Mouse (Mus musculus): ENCODE measurements at regions not wholly inside any gene's neighbourhood (a gene's known extent, or its start where the extent isn't known, plus 50 kb on each side); places are given as distances from the start of the nearest gene placed in this dataset.

DNA sequence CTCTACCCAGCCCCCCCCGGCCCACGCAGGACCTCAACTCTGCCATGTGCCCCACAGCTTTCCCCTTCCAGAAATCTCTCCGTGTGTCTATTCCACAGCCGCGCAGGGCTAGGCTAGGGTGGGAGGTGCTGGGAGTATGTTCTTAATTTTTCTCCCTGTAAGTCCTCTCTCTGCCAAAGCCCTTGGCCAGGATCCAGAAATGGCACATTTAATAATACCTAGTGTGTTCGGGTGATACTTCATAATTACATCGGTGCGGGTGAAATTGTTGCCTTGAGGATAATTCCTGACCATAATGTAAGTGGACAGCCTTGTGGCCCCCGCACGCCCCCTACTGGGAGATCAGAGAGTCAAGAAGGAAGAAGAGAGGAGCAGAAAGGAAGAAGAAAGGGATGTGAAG is 1093.5 kb downstream of the Mrps31 start:
- DNase-seq = peak; percentile 63 to 67

DNA sequence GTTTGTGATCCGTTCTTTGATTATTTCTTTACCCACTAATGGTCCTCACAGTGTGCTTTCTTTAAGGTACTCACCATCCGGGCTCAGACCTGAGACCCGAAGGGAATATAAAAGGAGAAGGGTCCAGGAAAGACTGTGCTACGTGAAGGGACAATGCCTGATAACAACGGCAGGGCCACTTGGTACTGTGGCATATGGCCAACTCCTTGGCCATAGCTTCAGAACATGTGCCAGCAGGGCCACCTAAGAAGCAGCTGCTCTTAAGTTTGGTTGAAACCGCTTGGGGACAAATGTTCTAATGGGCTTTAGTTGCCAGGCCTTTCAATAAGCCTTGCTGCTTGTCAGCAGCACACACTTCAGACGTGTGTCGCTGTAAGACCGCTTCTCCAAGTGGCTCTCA is 1094.1 kb downstream of the Mrps31 start:
- DNase-seq = peak; percentile 4 to 7

DNA sequence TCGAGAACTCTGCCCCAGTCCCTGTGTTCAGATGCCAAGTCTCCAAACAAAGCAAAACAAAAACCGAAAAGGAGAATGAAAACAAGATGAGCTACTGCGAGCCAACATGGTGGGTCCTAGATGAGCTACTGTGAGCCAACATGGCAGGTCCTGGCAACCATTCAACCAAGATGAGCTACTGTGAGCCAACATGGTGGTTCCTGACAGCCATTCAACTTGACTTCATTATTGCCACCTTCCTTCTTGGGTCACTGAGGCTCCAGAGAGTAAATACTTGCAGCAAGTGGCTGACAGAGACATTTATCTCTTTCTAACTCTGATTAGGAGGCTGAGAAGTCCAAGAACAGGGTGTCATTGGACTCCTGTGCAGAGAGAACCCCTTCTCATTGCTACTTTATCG is 1094.8 kb downstream of the Mrps31 start:
- DNase-seq = no peak

DNA sequence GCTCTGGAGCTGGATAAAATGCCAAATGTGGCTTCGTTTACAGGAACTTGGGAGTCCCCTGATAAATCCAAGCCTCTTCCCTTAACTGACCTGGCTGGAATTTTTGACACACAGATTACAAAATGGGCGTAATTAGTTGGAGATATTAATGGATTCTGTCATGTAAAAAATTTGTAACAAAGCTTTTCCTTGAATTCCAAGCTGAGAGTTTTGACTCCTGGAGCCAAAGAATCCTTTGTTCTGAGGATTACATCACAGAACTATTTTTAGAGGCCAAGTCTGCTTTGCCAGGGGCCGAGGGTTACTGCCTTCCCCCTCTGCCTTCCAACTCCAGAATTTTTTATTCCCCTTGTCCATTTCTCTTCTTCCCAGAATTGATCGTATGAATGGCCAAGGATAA is 1096.5 kb downstream of the Mrps31 start:
- no peak for DNase-seq

DNA sequence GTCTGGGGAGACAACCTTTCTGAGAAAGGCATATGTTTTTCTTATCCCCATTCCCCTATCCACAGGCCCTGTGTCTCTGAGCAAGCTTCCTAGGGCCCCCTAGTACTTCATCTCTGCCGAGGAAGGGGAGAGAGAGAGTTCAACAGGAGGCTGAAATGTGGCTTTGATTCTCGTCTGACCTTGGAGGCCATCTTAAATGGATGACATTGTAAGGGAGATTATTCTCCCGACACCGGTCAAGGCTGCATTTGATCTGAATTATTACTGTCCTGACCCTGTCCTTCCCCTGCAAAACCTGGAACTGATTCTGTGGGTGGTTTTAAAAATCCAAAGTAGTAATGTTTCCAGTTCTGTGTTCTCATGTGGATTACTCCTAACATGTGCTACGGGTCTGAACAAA is 1098.9 kb downstream of the Mrps31 start:
- no peak for DNase-seq

DNA sequence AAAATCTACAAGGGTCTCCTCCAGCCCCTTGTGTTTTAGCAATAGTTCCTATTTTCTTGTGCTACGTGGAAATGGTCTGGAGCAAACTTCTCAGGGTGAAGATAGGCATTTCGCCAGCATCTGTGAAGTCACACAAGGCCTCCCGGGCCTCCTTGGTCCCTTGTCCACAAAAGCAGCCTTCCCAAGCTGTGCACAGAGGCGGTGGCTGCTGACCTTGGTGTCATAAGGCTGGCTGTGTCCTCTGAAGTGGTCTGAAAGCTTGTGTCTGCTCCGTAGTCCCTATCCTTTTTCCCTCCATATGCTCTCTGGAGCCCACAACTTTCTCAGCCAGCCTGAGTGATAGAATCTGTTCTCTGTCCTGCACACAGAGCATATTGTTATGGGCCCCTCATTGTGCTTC is 1099.4 kb downstream of the Mrps31 start:
- DNase-seq = no peak

DNA sequence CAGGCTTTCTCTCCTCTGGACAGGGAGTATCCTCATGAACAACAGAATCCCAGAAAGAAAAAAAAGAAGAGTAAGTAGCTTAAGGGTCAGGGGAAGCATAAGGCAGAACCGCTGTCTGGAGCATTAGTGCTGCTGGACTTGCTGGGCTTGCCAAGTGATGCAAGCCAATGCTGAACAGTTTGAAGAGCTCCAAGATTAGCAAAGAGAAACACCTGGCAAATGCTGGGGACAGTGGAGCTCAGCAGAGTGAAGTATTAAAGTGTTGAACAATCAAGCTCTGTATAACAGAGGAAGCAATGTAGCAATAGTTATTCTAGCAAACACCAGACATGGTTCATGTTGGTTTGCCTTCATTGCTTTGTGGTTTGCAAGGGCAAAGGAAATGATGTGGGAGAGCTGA is 1100.1 kb downstream of the Mrps31 start:
- DNase-seq = no peak

DNA sequence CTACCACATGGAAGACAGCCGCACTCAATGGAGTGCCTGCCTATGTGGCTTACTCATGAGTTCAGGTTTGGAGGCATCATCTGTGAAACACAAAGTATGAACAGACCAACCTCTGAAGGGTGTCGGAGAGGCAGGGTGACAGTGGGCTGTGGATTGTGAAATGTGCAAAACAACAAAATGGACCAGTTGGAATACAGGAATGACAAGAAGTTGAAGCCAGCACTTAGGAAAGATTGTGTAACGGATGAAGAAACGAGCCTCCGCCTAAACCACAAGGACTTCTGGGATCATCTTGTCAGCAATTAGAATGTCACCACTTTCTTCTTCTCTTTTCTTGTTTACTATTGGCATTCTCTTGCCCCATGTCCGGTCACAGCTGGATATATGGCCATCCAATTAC is 1100.6 kb downstream of the Mrps31 start:
- DNase-seq = no peak

DNA sequence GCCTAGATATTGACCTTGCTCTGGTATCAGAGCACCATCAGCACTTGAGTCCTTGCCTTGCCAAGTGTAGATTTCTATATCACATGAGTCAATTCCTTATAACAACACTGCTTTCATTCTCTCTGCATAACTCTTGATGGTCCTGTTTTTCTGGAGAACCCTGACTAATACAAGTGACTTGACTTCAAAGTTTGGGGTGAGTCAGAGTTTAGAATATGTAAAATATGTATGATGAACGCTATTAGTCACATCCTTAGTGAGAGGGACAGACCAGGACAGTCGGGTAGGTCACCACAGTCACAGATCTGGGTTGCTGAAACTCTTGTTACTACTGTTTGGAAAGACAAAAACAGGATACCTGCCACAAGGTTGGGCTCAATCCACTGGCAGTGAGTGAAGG is 1105.3 kb downstream of the Mrps31 start:
- no peak for DNase-seq

DNA sequence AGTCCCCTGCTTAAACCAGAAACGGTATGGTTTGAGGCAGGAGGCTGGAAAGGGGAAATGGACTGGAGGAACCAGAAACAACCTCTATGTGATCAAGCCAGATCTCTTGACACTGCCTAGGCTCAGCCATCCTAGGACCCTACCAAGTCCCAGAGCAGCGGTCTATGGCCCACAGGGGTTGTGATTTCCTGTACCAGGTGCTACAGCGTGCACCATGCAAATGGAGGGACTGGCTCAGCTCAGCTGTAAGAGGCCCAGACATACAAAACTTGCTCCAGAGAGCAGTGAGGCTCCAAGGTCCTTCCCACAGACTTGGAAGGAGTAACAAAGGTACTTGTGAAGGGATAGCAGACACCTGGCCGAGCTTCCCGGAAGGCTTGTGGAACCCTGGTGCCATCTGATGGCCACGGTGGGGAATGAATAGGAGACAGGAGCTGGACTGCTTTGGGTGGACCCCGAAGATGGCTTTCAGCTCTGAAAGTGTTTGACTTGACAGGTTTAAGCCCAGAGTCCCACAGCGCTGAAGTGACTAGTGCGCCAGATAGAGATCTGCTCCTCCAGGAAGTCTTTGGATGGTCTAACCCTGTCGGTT is 1120.5 kb downstream of the Mrps31 start:
- DNase-seq = peak; percentile 8 to 21

DNA sequence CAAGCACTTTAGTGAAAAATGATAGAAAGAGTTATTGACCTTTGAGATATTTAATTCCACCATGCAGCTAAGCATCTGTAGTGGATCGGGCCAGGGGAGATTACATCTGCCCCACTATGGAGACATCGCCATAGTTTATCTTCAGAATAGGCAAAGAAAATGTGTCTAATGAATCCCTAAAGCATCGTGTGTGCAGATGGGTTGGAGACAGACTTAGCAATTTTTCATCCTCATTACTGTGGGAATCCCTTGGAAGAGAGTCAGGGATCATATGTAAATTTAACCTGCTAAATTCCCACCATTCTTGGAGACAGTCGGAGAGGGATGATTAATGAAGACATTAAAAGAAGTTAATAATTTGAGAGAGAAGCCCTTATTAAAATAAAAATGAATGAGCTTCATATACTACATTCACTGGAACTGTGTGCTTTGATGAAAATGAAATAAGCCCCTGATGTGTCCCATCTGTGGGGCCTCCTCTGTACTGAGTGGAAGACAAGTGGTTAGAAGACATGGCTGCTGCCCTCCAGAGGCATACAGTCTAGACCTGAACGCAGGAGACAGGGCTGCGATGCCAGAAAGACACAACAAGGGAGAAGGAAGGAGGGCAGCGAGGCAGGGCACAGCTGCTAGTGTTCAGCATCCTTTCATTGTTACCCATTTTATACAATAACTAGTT is 1126.7 kb downstream of the Mrps31 start:
- no peak for DNase-seq

DNA sequence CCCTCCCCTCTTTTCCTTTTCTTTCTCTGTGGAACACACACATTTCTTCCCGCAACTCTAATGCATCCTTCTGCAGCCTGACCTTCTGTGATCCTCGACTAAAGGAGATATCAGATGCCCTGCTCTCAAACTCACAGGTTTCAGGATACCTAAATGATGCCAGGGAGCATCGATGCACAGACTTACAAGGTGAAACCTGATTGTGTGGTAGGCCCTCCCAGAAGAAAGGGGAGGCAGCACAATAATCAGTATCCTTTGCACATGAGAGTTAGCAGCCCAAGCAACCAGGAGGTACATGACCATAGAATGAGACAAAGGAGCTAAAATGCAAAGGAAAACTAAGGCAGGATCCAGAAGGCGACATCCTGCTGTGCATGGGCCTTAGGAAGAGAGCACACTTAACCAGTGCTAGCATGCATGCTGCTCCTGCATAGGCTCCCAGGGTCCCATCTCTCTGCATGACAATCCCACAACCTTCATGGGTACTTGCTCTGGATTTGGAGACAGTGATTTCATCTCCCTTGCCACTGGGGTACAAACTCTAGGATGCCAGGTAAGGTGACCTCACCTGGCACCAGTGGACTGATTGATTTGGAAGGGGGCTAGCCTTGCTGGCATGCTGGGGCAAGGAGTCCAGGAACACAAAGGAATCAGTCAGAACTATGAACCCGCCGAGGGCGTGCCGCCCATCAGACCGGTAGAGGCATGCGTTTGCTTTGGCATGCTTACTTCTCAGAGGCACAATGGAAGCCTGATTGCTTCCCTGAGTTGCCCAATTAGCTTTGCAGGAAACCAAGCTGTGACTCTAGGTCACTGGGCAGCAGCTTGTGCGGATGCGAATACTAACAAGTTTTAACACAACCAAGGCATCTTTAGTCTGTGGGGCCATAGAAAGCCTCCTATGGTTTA is 1142.7 kb downstream of the Mrps31 start:
- no peak for DNase-seq

DNA sequence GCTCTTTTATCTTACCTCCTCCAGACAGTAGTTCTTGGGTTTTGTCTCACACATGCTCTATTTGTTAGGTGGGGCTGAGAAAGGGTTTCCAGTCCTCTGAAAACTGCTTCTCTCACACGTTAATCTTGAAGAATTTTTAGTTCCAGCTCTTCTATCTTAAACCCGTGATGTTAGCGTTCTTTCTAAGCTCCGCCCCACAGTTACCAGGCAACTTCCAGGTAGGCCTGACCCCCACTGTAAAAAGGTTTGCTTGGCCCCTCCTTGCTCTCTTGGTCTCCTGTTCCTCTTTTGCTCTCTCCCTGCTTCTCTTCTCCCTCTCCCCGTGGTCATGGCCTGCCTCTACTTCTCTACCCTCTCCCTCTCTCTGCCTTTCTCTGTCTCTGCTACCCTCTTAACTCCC is 1149.7 kb downstream of the Mrps31 start:
- DNase-seq = no peak

DNA sequence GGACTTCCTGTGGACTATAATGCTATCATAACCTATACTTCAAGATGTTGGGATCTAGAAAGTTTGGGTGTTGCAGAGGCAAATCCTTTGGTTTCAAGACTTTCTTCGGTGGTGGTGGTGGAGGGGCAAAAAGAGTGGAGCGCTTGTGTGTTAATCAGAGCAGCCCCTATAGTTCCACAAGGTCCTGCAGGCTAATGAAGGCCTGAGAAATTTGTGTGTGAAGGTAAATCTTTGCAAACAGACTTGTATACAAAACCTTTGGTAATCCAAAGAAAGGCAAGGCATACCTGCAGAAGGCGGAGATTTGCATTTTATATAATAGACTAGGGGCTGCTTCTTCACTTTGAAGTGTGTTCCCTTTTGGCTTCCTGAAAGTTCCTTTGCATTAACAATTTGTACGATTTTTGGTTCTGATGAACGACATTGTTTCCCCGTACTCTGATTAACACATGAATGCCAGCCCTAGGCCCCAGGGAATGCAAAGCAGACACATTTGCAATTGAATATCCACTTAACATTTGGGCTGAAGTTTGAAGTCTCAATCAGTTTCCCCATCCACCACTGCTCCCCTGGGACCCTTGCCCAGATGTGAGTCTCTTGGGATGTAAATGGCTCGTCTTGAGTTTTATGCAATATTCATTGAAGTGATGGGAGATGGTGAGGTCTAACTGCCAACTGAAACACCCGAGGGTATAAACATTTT is 1150.7 kb downstream of the Mrps31 start:
- no peak for DNase-seq

DNA sequence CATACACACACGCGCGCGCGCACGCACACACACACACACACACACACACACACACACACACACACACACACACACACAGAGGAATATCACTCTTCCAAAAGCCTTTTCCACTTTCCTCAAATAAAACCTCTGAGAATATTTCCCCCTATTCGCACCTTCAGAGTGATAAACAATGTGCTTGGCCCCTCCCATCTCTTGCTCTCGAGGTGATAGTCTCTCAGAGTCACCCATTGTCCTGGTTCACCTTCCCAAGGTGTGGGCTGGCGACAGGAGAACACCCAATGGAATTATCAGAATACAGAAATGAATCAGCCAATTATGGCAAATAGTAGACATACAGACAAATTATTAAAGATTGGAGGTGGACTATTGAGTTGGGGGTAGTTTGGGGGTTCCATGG is 1151.3 kb downstream of the Mrps31 start:
- DNase-seq = no peak

DNA sequence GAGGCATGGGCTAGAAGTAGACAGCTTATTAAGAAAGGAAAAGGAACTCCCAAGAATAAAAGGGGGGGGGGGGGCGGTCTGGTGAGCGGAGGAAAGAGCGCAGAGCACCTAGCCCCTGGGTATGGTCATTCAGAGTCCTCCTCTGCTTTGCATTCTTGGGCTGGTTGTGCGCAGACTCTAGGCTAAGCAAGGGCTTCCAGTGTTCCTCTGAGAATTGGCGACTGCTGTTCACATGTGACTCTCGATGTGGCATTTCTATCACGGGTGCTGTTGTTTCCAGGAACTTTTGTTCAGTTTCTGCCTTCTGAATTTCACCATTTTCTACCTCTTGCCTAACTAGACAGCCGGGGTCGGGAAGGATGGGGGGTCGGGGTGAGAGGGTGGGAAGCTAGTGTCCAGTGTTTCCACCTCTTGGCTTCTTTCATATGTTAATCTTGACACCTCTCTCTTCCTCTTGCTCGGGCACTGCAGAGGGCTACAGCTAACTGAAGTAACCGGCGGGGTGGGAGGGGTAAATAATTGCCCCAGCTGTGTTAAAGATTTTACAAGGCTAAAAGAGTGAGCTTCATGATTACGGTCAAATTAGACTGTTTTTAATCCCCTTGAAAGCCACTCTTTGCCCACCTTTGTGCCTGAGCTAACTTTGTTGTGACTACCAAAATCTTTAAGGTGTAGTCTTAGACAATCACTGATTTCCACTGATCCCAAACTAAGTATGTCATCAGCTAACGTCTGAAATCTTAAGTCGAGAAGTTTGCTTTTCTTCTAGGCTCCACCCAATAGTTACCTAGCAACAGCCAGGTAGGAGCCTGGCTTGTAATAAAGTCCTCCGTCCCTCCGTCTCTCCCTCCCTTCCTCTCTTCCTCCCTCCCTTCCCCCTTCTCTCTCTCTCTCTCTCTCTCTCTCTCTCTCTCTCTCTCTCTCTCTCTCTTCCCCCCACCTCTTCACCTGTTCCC is 1152.2 kb downstream of the Mrps31 start:
- DNase-seq = no peak

DNA sequence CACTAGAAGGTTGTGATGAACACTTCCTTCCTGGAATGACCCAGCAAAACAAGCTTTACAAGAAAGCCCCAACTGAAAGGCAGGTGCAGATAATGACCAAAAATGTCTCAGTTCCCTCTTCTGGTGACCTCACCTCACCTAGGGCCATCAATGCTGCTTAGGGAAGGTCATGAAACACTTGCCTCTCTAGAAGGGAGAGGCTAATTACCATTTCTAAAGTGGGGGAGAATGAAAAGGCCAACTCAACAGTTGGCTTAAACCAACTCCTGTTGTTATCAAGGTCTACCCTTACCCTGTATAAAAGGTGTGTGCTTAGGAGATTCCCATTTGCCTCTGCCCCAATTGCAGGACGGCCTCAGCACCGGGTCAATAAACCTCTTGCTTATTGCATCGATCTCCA is 1156.7 kb downstream of the Mrps31 start:
- DNase-seq = no peak

DNA sequence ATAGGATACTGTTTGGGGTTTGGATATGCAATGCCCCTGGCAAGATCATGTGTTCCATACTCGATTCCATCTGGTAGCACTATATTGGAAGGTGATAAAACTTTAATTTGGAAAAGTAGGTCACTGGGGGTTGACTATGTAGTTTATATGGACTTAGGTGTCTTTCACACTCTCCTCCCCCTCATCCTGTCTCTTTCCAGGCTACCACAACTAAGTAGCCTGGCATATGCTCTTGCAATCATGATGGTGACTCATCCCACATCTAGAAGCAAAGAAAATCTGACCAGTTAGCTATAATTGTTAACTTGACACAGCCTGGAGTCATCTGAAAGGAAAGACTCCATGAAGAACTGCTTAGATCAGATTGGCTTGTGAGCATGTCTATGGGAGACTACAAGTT is 1154.3 kb downstream of the Adam3 start:
- DNase-seq = no peak

DNA sequence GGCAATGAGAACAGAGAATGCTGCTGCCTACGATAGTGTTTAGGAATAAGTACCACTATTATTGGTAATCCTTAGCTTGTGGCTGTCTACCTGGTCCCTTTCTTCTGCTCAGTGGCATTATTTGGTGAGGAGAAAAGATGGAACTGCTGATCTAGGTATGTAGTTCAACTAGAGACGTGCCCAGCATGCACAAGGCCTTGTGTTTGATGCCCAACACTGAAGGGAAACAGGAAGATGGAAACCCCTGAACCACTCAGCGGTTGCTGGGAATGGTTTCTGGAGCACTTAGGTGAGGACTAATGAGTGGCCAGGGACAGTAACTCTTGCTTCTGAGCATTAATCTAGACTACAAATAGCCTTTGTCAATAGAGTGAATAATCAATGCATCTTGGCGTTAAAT is 1145.5 kb downstream of the Adam3 start:
- DNase-seq = no peak

DNA sequence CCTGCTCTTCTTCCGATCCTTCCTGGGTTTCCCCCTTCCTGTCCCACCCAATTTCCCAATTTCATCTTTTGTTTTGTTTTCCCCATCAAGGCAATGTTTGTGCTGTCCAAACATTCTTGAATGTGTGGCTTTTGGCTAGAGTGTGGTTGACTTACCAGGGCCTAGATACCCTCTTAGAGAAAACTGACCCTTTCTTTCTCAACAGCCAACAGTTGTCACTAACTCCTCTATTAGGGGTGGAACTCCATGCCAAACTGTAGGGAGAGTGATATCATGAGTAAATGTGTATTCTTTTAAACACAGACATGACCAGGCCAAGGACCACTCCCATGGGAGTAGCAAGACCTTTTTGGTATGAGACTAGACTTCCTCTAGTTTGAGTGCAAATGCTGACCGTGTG is 1145.0 kb downstream of the Adam3 start:
- DNase-seq = no peak
